In genomic region chr6:146576903-146577302, GRCm38 (mm10) we compare ENCODE assay signal across 8 mouse cellular contexts. TPM values are rescaled to one million over a fixed set of nuclear protein-coding genes. Genes with fewer than 3 reads are reported as not detected.
DNase-seq lines count a peak whose midpoint lies in the region; ATAC-seq lines count a peak whose summit lies in the region.

TSS of gene Fgfr1op2 (plus strand) at chr6:146577203.

- H3K4me2 ChIP-seq in kidney, embryonic 16.5 days (replicated peaks; ENCODE audit: low read depth, low read length): peak within 1 kb of the TSS; percentile 87

- no peaks in the 10 kb centered on the region for H3K27me3 ChIP-seq in kidney, embryonic 16.5 days (ENCODE audit: insufficient read depth, low read length)
- no peaks in the 10 kb centered on the region for H3K27me3 ChIP-seq in megakaryocyte, embryonic 14.5 days (replicated peaks)

- no peak for DNase-seq in kidney, adult 18-20 months
- DNase-seq in adrenal gland, postnatal 10 days: no peak
- DNase-seq in gastrocnemius, adult 8-10 months (ENCODE audit: low spot score in 2 of 2): no peak
- DNase-seq in frontal cortex, postnatal 10 days (ENCODE audit: low spot score in 2 of 2): no peak

- WGBS in kidney, embryonic 16.5 days: under 1% methylated on average over 13 of the region's 13 CpGs

- peaks cover 36% of the 10 kb centered on the region for H3K4me1 ChIP-seq in kidney, embryonic 16.5 days (ENCODE audit: insufficient read depth, low read length)
- peaks cover 42% of the 10 kb centered on the region for H3K4me1 ChIP-seq in megakaryocyte, embryonic 14.5 days

- peak within 1 kb of the TSS; percentile 97 for H3K4me3 ChIP-seq in kidney, embryonic 16.5 days (ENCODE audit: low read length)
- peak within 1 kb of the TSS; percentile 93 for H3K4me3 ChIP-seq in megakaryocyte, embryonic 14.5 days (replicated peaks)

- no peaks in the 10 kb centered on the region for H3K36me3 ChIP-seq in kidney, embryonic 16.5 days (ENCODE audit: insufficient read depth, low read length)
- peaks cover 35% of the 10 kb centered on the region for H3K36me3 ChIP-seq in megakaryocyte, embryonic 14.5 days (replicated peaks; ENCODE audit: low read length)

- H3K9ac ChIP-seq in kidney, embryonic 16.5 days (replicated peaks; ENCODE audit: low read length): peak within 1 kb of the TSS; percentile 97

- H3K27ac ChIP-seq in kidney, embryonic 16.5 days (ENCODE audit: low read length): peak within 1 kb of the TSS; percentile 96

- H3K9me3 ChIP-seq in kidney, embryonic 16.5 days (ENCODE audit: low read length): no peaks in the 10 kb centered on the region
- no peaks in the 10 kb centered on the region for H3K9me3 ChIP-seq in megakaryocyte, embryonic 14.5 days

- ATAC-seq in kidney, embryonic 16.5 days (ENCODE audit: low FRiP score, low TSS enrichment): peak; percentile 47; the same call in 1 of the 2 replicates
- no peak for ATAC-seq in inflammation-experienced regulatory T-cells, adult 6 months
- ATAC-seq in cerebellum, adult (ENCODE audit: insufficient number of reproducible peaks, low FRiP score, low TSS enrichment): no peak

RNA-seq across cellular contexts. Expression of gene Fgfr1op2, which starts in this region (rescaled TPM):
- polyA plus RNA-seq in kidney, embryonic 16.5 days (2015; fragmentation: Nextera tagmentation; extraction: Ambion mirVana): 92.6 and 92.7 TPM in 2 replicates
- total RNA-seq in adrenal gland, postnatal 10 days (2021): 10 to 100 TPM; 80.4 to 81.7 TPM
- total RNA-seq in gastrocnemius, adult 8-10 months (2022): 10 to 100 TPM; 51.1 to 60.5 (median 55.3) TPM
- polyA plus RNA-seq in inflammation-experienced regulatory T-cells, adult 6 months (2017; shearing (Covaris generic)): 100 to 1,000 TPM in 1 of 3 experiments, 10 to 100 TPM in 2; 80.5 to 140 (median 88.8) TPM
- polyA plus RNA-seq in megakaryocyte, embryonic 14.5 days (2012; ENCODE audit: insufficient read depth, low replicate concordance): 87.4 and 151 TPM in 2 replicates
